Mouse (Mus musculus): ENCODE results near the gene Dnajc4. TPM values are rescaled to one million over a fixed set of nuclear protein-coding genes. Genes with fewer than 3 reads are reported as not detected.

Gene Dnajc4
- total and polyA plus RNA-seq, 2 experiments from 2014 or later: 13.5 to 25.6 TPM

GRCm38 (mm10) chr19:6949951-6950350, 42.4 kb downstream of the Dnajc4 start:
- peak overlapping the region; percentile 91; the same call in 1 of the 2 replicates for H3K27ac ChIP-seq
- H3K9me3 ChIP-seq (ENCODE audit: low read length): no peaks in the 10 kb centered on the region
- H3K27me3 ChIP-seq (ENCODE audit: insufficient read depth, low read length): no peaks in the 10 kb centered on the region
- no peak for TF ChIP-seq CTCF (IDR thresholded peaks at IDR 0.05; ENCODE audit: low read depth)
- peak overlapping the region; percentile 61; the same call in 1 of the 2 replicates for H3K4me3 ChIP-seq (ENCODE audit: low read length)
- H3K4me1 ChIP-seq (ENCODE audit: insufficient read depth, low read length): peaks cover 14% of the 10 kb centered on the region
- peak overlapping the region; percentile 59; the same call in 1 of the 2 replicates for H3K9ac ChIP-seq (replicated peaks; ENCODE audit: low read length)
- no peak for DNase-seq (ENCODE audit: low spot score)
- WGBS: 35% methylated on average over 5 of the region's 5 CpGs
- H3K4me2 ChIP-seq (ENCODE audit: low read depth, low read length): peak overlapping the region; percentile 99
- no peaks in the 10 kb centered on the region for H3K36me3 ChIP-seq (ENCODE audit: insufficient read depth, low read length)
- no peak for ATAC-seq

GRCm38 (mm10) chr19:6949532-6949931, 42.8 kb downstream of the Dnajc4 start:
- no peak for TF ChIP-seq CTCF (IDR thresholded peaks at IDR 0.05; ENCODE audit: low read depth)
- H3K27ac ChIP-seq: no peak overlapping the region
- ATAC-seq (no peak), DNase-seq (ENCODE audit: low spot score) (no peak)
- no peaks in the 10 kb centered on the region for H3K27me3 ChIP-seq (ENCODE audit: insufficient read depth, low read length)
- peaks cover 14% of the 10 kb centered on the region for H3K4me1 ChIP-seq (ENCODE audit: insufficient read depth, low read length)
- H3K36me3 ChIP-seq (ENCODE audit: insufficient read depth, low read length): no peaks in the 10 kb centered on the region
- H3K4me3 ChIP-seq (ENCODE audit: low read length): no peak overlapping the region
- no peak overlapping the region; the same call in 1 of the 2 replicates for H3K4me2 ChIP-seq (ENCODE audit: low read depth, low read length)
- H3K9ac ChIP-seq (replicated peaks; ENCODE audit: low read length): no peak overlapping the region; the same call in 1 of the 2 replicates
- WGBS: 88% methylated on average over 5 of the region's 5 CpGs
- no peaks in the 10 kb centered on the region for H3K9me3 ChIP-seq (ENCODE audit: low read length)

- Histone ChIP-seq H3K36me3 (ENCODE audit: insufficient read depth, low read length) (no peaks in the 10 kb centered on the region), H3K9me3 (ENCODE audit: low read length) (no peaks in the 10 kb centered on the region), H3K9ac (replicated peaks; ENCODE audit: low read length) (0 out of 2 replicates have a peak overlapping the region, but pooled peaks have one; percentile 13), H3K4me2 (ENCODE audit: low read depth, low read length) (no peak overlapping the region), H3K4me3 (ENCODE audit: low read length) (no peak overlapping the region), H3K27ac (no peak overlapping the region; the same call in 1 of the 2 replicates), H3K4me1 (ENCODE audit: insufficient read depth, low read length) (peaks cover 13% of the 10 kb centered on the region), H3K27me3 (ENCODE audit: insufficient read depth, low read length) (no peaks in the 10 kb centered on the region)
- 53% methylated on average over 4 of the region's 4 CpGs for WGBS
- DNase-seq (ENCODE audit: low spot score) (peak; percentile 35), ATAC-seq (no peak)
- no peak for TF ChIP-seq CTCF (IDR thresholded peaks at IDR 0.05; ENCODE audit: low read depth)
Observed at GRCm38 (mm10) chr19:6948186-6948585, 44.2 kb downstream of the Dnajc4 start.

GRCm38 (mm10) chr19:6947742-6948141, 44.6 kb downstream of the Dnajc4 start:
- DNase-seq (ENCODE audit: low spot score) (no peak), ATAC-seq (no peak)
- no peak for TF ChIP-seq CTCF (IDR thresholded peaks at IDR 0.05; ENCODE audit: low read depth)
- Histone ChIP-seq H3K9me3 (ENCODE audit: low read length) (no peaks in the 10 kb centered on the region), H3K4me2 (ENCODE audit: low read depth, low read length) (no peak overlapping the region), H3K36me3 (ENCODE audit: insufficient read depth, low read length) (no peaks in the 10 kb centered on the region), H3K27me3 (ENCODE audit: insufficient read depth, low read length) (no peaks in the 10 kb centered on the region), H3K9ac (replicated peaks; ENCODE audit: low read length) (0 out of 2 replicates have a peak overlapping the region, but pooled peaks have one; percentile 13), H3K27ac (no peak overlapping the region; the same call in 1 of the 2 replicates), H3K4me1 (ENCODE audit: insufficient read depth, low read length) (peaks cover 13% of the 10 kb centered on the region), H3K4me3 (ENCODE audit: low read length) (no peak overlapping the region)
- WGBS: 55% methylated on average over 4 of the region's 4 CpGs

- H3K4me3 ChIP-seq (ENCODE audit: low read length): no peak overlapping the region
- no peak overlapping the region for H3K27ac ChIP-seq
- WGBS: 92% methylated on average over 6 of the region's 6 CpGs
- ATAC-seq (no peak), DNase-seq (ENCODE audit: low spot score) (no peak)
- no peak overlapping the region for H3K4me2 ChIP-seq (ENCODE audit: low read depth, low read length)
- TF ChIP-seq CTCF (IDR thresholded peaks at IDR 0.05; ENCODE audit: low read depth): no peak
- H3K9me3 ChIP-seq (ENCODE audit: low read length): no peaks in the 10 kb centered on the region
- H3K36me3 ChIP-seq (ENCODE audit: insufficient read depth, low read length): no peaks in the 10 kb centered on the region
- H3K4me1 ChIP-seq (ENCODE audit: insufficient read depth, low read length): peaks cover 24% of the 10 kb centered on the region
- H3K9ac ChIP-seq (replicated peaks; ENCODE audit: low read length): no peak overlapping the region
- H3K27me3 ChIP-seq (ENCODE audit: insufficient read depth, low read length): no peaks in the 10 kb centered on the region
Observed at GRCm38 (mm10) chr19:6943709-6944108, 48.7 kb downstream of the Dnajc4 start.

GRCm38 (mm10) chr19:6942764-6943163, 49.6 kb downstream of the Dnajc4 start:
- Histone ChIP-seq H3K9me3 (ENCODE audit: low read length) (no peaks in the 10 kb centered on the region), H3K27me3 (ENCODE audit: insufficient read depth, low read length) (no peaks in the 10 kb centered on the region), H3K4me2 (ENCODE audit: low read depth, low read length) (peak overlapping the region; percentile 99), H3K27ac (peak overlapping the region; percentile 91), H3K36me3 (ENCODE audit: insufficient read depth, low read length) (no peaks in the 10 kb centered on the region), H3K9ac (replicated peaks; ENCODE audit: low read length) (peak overlapping the region; percentile 80), H3K4me1 (ENCODE audit: insufficient read depth, low read length) (peaks cover 24% of the 10 kb centered on the region), H3K4me3 (ENCODE audit: low read length) (peak overlapping the region; percentile 61)
- TF ChIP-seq CTCF (IDR thresholded peaks at IDR 0.05; ENCODE audit: low read depth): no peak
- no peak for DNase-seq (ENCODE audit: low spot score)
- WGBS: 29% methylated on average over 5 of the region's 5 CpGs
- no peak for ATAC-seq

GRCm38 (mm10) chr19:6942249-6942691, 50.1 kb downstream of the Dnajc4 start, which contains the start of gene Gpr137:
Gene Gpr137, minus strand, starts transcription at chr19:6942480.
- Histone ChIP-seq H3K27ac (peak within 1 kb of the TSS; percentile 91), H3K27me3 (ENCODE audit: insufficient read depth, low read length) (no peaks in the 10 kb centered on the region), H3K36me3 (ENCODE audit: insufficient read depth, low read length) (no peaks in the 10 kb centered on the region), H3K4me3 (ENCODE audit: low read length) (peak within 1 kb of the TSS; percentile 61), H3K9me3 (ENCODE audit: low read length) (no peaks in the 10 kb centered on the region), H3K9ac (replicated peaks; ENCODE audit: low read length) (peak within 1 kb of the TSS; percentile 80), H3K4me1 (ENCODE audit: insufficient read depth, low read length) (peaks cover 24% of the 10 kb centered on the region), H3K4me2 (ENCODE audit: low read depth, low read length) (peak within 1 kb of the TSS; percentile 99)
- no peak for TF ChIP-seq CTCF (IDR thresholded peaks at IDR 0.05; ENCODE audit: low read depth)
- peak; percentile 94 for DNase-seq (ENCODE audit: low spot score)
- under 1% methylated on average over 27 of the region's 27 CpGs for WGBS
- ATAC-seq: peak; percentile 84

Data from hindbrain, postnatal 0 days (tissue).